Mouse (Mus musculus): ENCODE measurements at regions not wholly inside any gene's neighbourhood (a gene's known extent, or its start where the extent isn't known, plus 50 kb on each side); places are given as distances from the start of the nearest gene placed in this dataset.

DNA sequence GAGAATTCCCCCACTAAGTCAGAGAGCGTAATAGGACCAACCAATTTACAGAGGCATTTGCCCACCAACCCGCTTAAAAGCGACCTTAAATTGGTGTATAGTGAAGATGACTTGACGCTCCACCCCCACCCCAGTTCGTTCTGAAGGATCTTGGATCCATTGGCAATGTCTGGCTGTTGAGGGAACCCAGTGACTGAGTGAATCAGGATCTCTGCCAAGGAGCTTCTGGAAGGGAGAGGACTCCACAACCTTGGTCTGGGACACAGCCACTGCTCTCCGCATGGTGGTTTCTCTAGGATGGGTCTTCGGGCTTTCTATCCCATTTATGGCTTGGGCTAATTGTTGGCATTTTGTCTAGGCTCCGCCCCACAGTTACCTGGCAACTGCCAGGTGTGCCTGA lies 83.3 kb upstream of the Fzd10 start:
- H3K27ac ChIP-seq (ENCODE audit: insufficient read depth, low read length), result no peak overlapping the region
- TF ChIP-seq POLR2A (IDR thresholded peaks at IDR 0.05; ENCODE audit: extremely low read depth, insufficient read depth, low read length), result no peak
- no peak for TF ChIP-seq CTCF (IDR thresholded peaks at IDR 0.05; ENCODE audit: extremely low read depth, insufficient read depth, low read length)
- H3K4me3 ChIP-seq (ENCODE audit: insufficient read depth, low read length), result no peak overlapping the region
- no peaks in the 10 kb centered on the region for H3K4me1 ChIP-seq (ENCODE audit: control insufficient read depth, insufficient read depth, low read length)

DNA sequence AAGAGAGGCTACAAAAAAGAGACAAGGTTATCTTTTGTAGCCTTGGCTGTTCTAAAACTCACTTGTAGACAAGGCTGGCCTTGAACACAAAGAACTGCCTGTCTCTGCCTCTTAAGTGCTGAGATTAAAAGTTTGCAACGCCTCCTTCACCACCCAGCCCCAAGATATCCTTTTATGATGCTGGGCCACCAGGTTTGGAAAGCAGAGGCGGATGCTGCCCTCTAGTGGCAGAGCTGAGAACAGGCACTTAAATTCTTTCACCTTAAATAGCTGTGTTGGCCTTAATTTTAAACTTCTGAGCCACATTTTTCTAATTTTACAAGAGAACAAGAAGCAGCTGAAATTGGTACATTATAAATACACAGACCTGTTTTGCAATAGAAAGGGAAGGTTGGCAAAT lies 82.5 kb upstream of the Tmem132d start:
- Histone ChIP-seq H3K4me3 (ENCODE audit: insufficient read depth, low read length) (no peak overlapping the region), H3K4me1 (ENCODE audit: control insufficient read depth, insufficient read depth, low read length) (no peaks in the 10 kb centered on the region), H3K27ac (ENCODE audit: insufficient read depth, low read length) (no peak overlapping the region)
- TF ChIP-seq POLR2A (IDR thresholded peaks at IDR 0.05; ENCODE audit: extremely low read depth, insufficient read depth, low read length) (no peak), CTCF (IDR thresholded peaks at IDR 0.05; ENCODE audit: extremely low read depth, insufficient read depth, low read length) (peak; percentile 72)

DNA sequence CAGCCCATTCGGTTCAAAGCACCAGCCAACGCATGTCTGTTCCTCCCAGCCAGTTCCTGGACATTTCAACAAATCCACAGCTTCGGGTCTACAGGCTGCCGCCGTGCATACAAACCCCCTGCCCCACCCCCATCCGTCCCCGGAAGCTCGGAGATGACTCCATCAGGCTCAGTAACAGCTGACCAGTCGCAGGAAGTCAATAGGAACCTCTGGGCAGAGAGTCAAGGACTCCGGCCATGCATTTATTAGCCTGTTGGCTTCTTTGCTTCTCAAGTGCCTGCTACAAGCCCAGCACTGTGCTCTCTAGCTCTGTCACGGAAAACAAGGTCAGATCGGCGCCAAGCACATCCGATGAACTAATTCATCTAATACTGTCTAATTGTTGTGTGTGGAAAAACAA lies 80.4 kb upstream of the Tmem132d start:
- TF ChIP-seq POLR2A (IDR thresholded peaks at IDR 0.05; ENCODE audit: extremely low read depth, insufficient read depth, low read length) (no peak), CTCF (IDR thresholded peaks at IDR 0.05; ENCODE audit: extremely low read depth, insufficient read depth, low read length) (no peak)
- Histone ChIP-seq H3K4me1 (ENCODE audit: control insufficient read depth, insufficient read depth, low read length) (no peaks in the 10 kb centered on the region), H3K27ac (ENCODE audit: insufficient read depth, low read length) (no peak overlapping the region), H3K4me3 (ENCODE audit: insufficient read depth, low read length) (no peak overlapping the region)

GRCm38 (mm10) chr5:128512606-128513005 lies 79.7 kb upstream of the Tmem132d start:
- TF ChIP-seq CTCF (IDR thresholded peaks at IDR 0.05; ENCODE audit: extremely low read depth, insufficient read depth, low read length) (no peak), POLR2A (IDR thresholded peaks at IDR 0.05; ENCODE audit: extremely low read depth, insufficient read depth, low read length) (no peak)
- Histone ChIP-seq H3K4me3 (ENCODE audit: insufficient read depth, low read length) (no peak overlapping the region), H3K4me1 (ENCODE audit: control insufficient read depth, insufficient read depth, low read length) (no peaks in the 10 kb centered on the region), H3K27ac (ENCODE audit: insufficient read depth, low read length) (no peak overlapping the region)

DNA sequence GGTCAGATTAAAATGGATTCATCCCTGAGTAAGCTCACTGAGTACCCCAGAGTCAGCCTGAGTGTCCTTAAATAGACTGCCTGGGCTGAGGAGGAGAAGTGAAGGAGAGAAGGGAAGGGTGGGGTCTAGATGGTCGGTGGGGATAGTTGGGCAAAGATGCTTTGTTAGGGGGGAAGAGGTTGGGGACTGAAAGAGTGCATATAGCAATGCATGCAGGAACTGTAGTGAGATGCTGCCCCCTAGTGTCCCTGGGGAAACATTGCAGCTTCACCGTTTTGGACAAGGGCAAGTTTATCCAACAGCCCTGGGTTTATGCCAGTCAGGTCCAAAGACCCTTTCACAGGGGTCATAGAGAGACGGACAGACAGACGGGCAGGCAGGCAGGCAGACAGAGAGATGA lies 71.6 kb upstream of the Tmem132d start:
- no peak for TF ChIP-seq POLR2A (IDR thresholded peaks at IDR 0.05; ENCODE audit: extremely low read depth, insufficient read depth, low read length)
- TF ChIP-seq CTCF (IDR thresholded peaks at IDR 0.05; ENCODE audit: extremely low read depth, insufficient read depth, low read length), result peak; percentile 98

GRCm38 (mm10) chr5:128499488-128499887 lies 66.6 kb upstream of the Tmem132d start:
- TF ChIP-seq CTCF (IDR thresholded peaks at IDR 0.05; ENCODE audit: extremely low read depth, insufficient read depth, low read length), result no peak
- no peak for TF ChIP-seq POLR2A (IDR thresholded peaks at IDR 0.05; ENCODE audit: extremely low read depth, insufficient read depth, low read length)
- no peaks in the 10 kb centered on the region for H3K4me1 ChIP-seq (ENCODE audit: control insufficient read depth, insufficient read depth, low read length)
- H3K27ac ChIP-seq (ENCODE audit: insufficient read depth, low read length), result no peak overlapping the region
- H3K4me3 ChIP-seq (ENCODE audit: insufficient read depth, low read length), result no peak overlapping the region

More for the DNA sequence above, 71.6 kb upstream of the Tmem132d start:
- no peak overlapping the region for H3K27ac ChIP-seq (ENCODE audit: insufficient read depth, low read length)
- no peaks in the 10 kb centered on the region for H3K4me1 ChIP-seq (ENCODE audit: control insufficient read depth, insufficient read depth, low read length)
- H3K4me3 ChIP-seq (ENCODE audit: insufficient read depth, low read length), result no peak overlapping the region

GRCm38 (mm10) chr5:128499033-128499432 lies 66.2 kb upstream of the Tmem132d start:
- no peak overlapping the region for H3K4me3 ChIP-seq (ENCODE audit: insufficient read depth, low read length)
- no peak for TF ChIP-seq POLR2A (IDR thresholded peaks at IDR 0.05; ENCODE audit: extremely low read depth, insufficient read depth, low read length)
- TF ChIP-seq CTCF (IDR thresholded peaks at IDR 0.05; ENCODE audit: extremely low read depth, insufficient read depth, low read length), result peak; percentile 64
- no peak overlapping the region for H3K27ac ChIP-seq (ENCODE audit: insufficient read depth, low read length)
- H3K4me1 ChIP-seq (ENCODE audit: control insufficient read depth, insufficient read depth, low read length), result no peaks in the 10 kb centered on the region

DNA sequence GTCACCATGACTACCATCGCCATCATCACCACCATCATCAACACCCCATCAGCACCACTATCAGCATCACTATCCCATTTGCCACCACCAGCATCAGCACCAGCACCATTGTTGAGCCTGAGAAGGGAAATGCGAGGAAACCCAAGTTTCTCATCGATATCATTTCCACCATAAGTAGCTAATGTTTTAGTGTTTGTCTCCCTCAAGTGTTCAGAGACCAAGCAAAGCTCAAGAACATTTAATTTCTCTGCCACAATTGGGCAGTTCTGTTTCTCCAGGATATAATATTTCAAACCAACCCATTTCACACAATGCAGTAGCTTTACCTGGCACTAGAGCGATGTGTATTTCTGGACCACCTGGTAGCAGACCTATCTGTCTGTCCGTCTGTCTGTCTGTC lies 59.7 kb upstream of the Tmem132d start:
- H3K4me1 ChIP-seq (ENCODE audit: control insufficient read depth, insufficient read depth, low read length), result no peaks in the 10 kb centered on the region
- no peak overlapping the region for H3K27ac ChIP-seq (ENCODE audit: insufficient read depth, low read length)
- TF ChIP-seq POLR2A (IDR thresholded peaks at IDR 0.05; ENCODE audit: extremely low read depth, insufficient read depth, low read length) (no peak), CTCF (IDR thresholded peaks at IDR 0.05; ENCODE audit: extremely low read depth, insufficient read depth, low read length) (no peak)
- H3K4me3 ChIP-seq (ENCODE audit: insufficient read depth, low read length), result no peak overlapping the region

- H3K4me1 ChIP-seq (ENCODE audit: control insufficient read depth, insufficient read depth, low read length), result no peaks in the 10 kb centered on the region
- no peak for TF ChIP-seq POLR2A (IDR thresholded peaks at IDR 0.05; ENCODE audit: extremely low read depth, insufficient read depth, low read length)
- peak; percentile 65 for TF ChIP-seq CTCF (IDR thresholded peaks at IDR 0.05; ENCODE audit: extremely low read depth, insufficient read depth, low read length)
- H3K27ac ChIP-seq (ENCODE audit: insufficient read depth, low read length), result no peak overlapping the region
- no peak overlapping the region for H3K4me3 ChIP-seq (ENCODE audit: insufficient read depth, low read length)
Measured at GRCm38 (mm10) chr5:128491155-128491554, 58.3 kb upstream of the Tmem132d start.

GRCm38 (mm10) chr5:128488872-128489580 lies 56.1 kb upstream of the Tmem132d start:
- TF ChIP-seq POLR2A (IDR thresholded peaks at IDR 0.05; ENCODE audit: extremely low read depth, insufficient read depth, low read length) (no peak), CTCF (IDR thresholded peaks at IDR 0.05; ENCODE audit: extremely low read depth, insufficient read depth, low read length) (no peak)
- no peaks in the 10 kb centered on the region for H3K4me1 ChIP-seq (ENCODE audit: control insufficient read depth, insufficient read depth, low read length)
- no peak overlapping the region for H3K4me3 ChIP-seq (ENCODE audit: insufficient read depth, low read length)
- no peak overlapping the region for H3K27ac ChIP-seq (ENCODE audit: insufficient read depth, low read length)
